ENCODE assay signal across 11 mouse cellular contexts in genomic region chr10:69744181-69744580, GRCm38 (mm10).
DNase-seq lines count a peak whose midpoint lies in the region; ATAC-seq and TF ChIP-seq lines count a peak whose summit lies in the region.
"Had no signal": no experiment of that assay in that cellular context is flagged by ENCODE, and none has a peak within 500 bp of the region (broad histone marks: within the 10 kb centered on the region; RNA-seq: fewer than 3 reads in every experiment).

No protein-coding gene starts in this region.

- no peak overlapping the region for H3K9ac ChIP-seq in hindbrain, embryonic 12.5 days
- no peak overlapping the region; the same call in 1 of the 2 replicates for H3K9ac ChIP-seq in midbrain, embryonic 13.5 days (replicated peaks)
- no peak overlapping the region for H3K9ac ChIP-seq in intestine, embryonic 16.5 days (ENCODE audit: low read depth, low read length)
- H3K9ac ChIP-seq: liver, embryonic 15.5 days had no signal

- 36% methylated on average over 8 of the region's 8 CpGs for whole genome bisulfite sequencing in hindbrain, embryonic 12.5 days
- 41% methylated on average over 8 of the region's 8 CpGs for WGBS in midbrain, embryonic 13.5 days
- 52% methylated on average over 8 of the region's 8 CpGs for WGBS in intestine, embryonic 16.5 days

- peak overlapping the region; percentile 77 for H3K27ac ChIP-seq in left cerebral cortex, adult 2 months
- H3K27ac ChIP-seq in hindbrain, embryonic 12.5 days = peak overlapping the region; percentile 72
- H3K27ac ChIP-seq in midbrain, embryonic 13.5 days = peak overlapping the region; percentile 67
- no peak overlapping the region for H3K27ac ChIP-seq in intestine, embryonic 16.5 days (ENCODE audit: low read length)
- H3K27ac ChIP-seq: liver, embryonic 15.5 days had no signal

- no peaks in the 10 kb centered on the region for H3K9me3 ChIP-seq in hindbrain, embryonic 12.5 days (replicated peaks)
- H3K9me3 ChIP-seq in midbrain, embryonic 13.5 days = no peaks in the 10 kb centered on the region
- no peaks in the 10 kb centered on the region for H3K9me3 ChIP-seq in intestine, embryonic 16.5 days (ENCODE audit: control insufficient read depth, low read length)
- H3K9me3 ChIP-seq: liver, embryonic 15.5 days had no signal

- peak; percentile 55 for ATAC-seq in hindbrain, embryonic 12.5 days (ENCODE audit: low FRiP score)
- peak; percentile 60 for ATAC-seq in midbrain, embryonic 13.5 days
- no peak for ATAC-seq in intestine, embryonic 16.5 days

- no peak overlapping the region for H3K4me2 ChIP-seq in hindbrain, embryonic 12.5 days (replicated peaks)
- no peak overlapping the region for H3K4me2 ChIP-seq in midbrain, embryonic 13.5 days (replicated peaks)
- H3K4me2 ChIP-seq in intestine, embryonic 16.5 days (ENCODE audit: low read depth, low read length) = no peak overlapping the region
- H3K4me2 ChIP-seq: liver, embryonic 15.5 days had no signal

- no peaks in the 10 kb centered on the region for H3K27me3 ChIP-seq in hindbrain, embryonic 12.5 days
- no peaks in the 10 kb centered on the region for H3K27me3 ChIP-seq in midbrain, embryonic 13.5 days
- H3K27me3 ChIP-seq in intestine, embryonic 16.5 days (replicated peaks; ENCODE audit: control insufficient read depth, insufficient read depth, low read length) = no peaks in the 10 kb centered on the region
- H3K27me3 ChIP-seq: liver, embryonic 15.5 days had no signal

- intact Hi-C loops in left cerebral cortex, adult 2 months (cut with DNase I) = no loop called here

- peaks cover 45% of the 10 kb centered on the region for H3K4me1 ChIP-seq in hindbrain, embryonic 12.5 days
- H3K4me1 ChIP-seq in midbrain, embryonic 13.5 days (replicated peaks) = peaks cover 60% of the 10 kb centered on the region
- H3K4me1 ChIP-seq in intestine, embryonic 16.5 days (ENCODE audit: control insufficient read depth, insufficient read depth, low read length) = peaks cover 7% of the 10 kb centered on the region; the same call in 1 of the 2 replicates
- H3K4me1 ChIP-seq: liver, embryonic 15.5 days had no signal

- H3K4me3 ChIP-seq in left cerebral cortex, adult 2 months = no peak overlapping the region
- H3K4me3 ChIP-seq in hindbrain, embryonic 12.5 days = no peak overlapping the region
- H3K4me3 ChIP-seq in midbrain, embryonic 13.5 days (replicated peaks) = no peak overlapping the region
- no peak overlapping the region for H3K4me3 ChIP-seq in intestine, embryonic 16.5 days (ENCODE audit: low read length)
- H3K4me3 ChIP-seq: liver, embryonic 15.5 days had no signal

- TF ChIP-seq CTCF in left cerebral cortex, adult 2 months (IDR thresholded peaks at IDR 0.05) = no peak

- H3K36me3 ChIP-seq in hindbrain, embryonic 12.5 days = no peaks in the 10 kb centered on the region
- no peaks in the 10 kb centered on the region for H3K36me3 ChIP-seq in midbrain, embryonic 13.5 days
- no peaks in the 10 kb centered on the region for H3K36me3 ChIP-seq in intestine, embryonic 16.5 days (ENCODE audit: control insufficient read depth, insufficient read depth, low read length)
- H3K36me3 ChIP-seq: liver, embryonic 15.5 days had no signal

- DNase-seq in left cerebral cortex, adult 2 months (ENCODE audit: extremely low spot score in 1 of 2, low spot score in 2 of 2) = peak in 1 of 2 experiments; percentile 51
- no peak for DNase-seq in left cerebral cortex, adult 11 months (ENCODE audit: low spot score)
- DNase-seq in cerebellum, postnatal 14 days = peak; percentile 68 to 69
- DNase-seq in kidney, adult 18-20 months = no peak
- DNase-seq in adrenal gland, postnatal 4 days (ENCODE audit: low spot score in 2 of 2) = no peak
- DNase-seq: adrenal gland, postnatal 36 days; kidney, postnatal 36 days had no signal

Comparison
In these comparisons a context has a peak if more than half of its experiments do, and no peak if none do; other contexts are left out.
1. DNase-seq: peak in cerebellum, postnatal 14 days (2 of 2); none in left cerebral cortex, adult 11 months (single experiment), kidney, adult 18-20 months (single experiment) and adrenal gland, postnatal 4 days (0 of 2).